14 mouse cellular contexts compared by ENCODE assay signal in the genomic region with DNA sequence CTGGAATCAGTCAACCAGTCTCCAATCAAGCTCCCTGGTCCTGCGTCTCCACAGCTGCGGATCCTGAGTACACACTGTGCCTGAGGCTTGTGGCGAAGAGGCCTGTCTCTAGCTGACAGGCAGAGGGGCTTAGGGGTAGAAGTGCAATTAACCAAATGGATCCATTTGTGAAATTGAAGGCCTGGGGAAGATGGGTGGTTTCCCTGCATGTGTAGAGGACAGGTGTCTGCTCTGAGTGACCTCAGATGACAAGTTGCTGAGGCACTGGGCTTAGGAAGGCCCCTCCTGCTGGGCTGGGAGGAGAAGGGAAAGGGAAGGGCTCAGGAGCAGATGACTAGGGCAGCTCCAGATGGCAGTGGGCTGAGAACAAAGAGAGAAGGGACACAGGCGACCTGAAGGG.
DNase-seq lines count a peak whose midpoint lies in the region; ATAC-seq lines count a peak whose summit lies in the region.
"Had no signal": no experiment of that assay in that cellular context is flagged by ENCODE, and none has a peak within 500 bp of the region (broad histone marks: within the 10 kb centered on the region; RNA-seq: fewer than 3 reads in every experiment).

No protein-coding gene starts in this region.

- no peak overlapping the region for H3K4me3 ChIP-seq in hindbrain, embryonic 12.5 days
- no peak overlapping the region for H3K4me3 ChIP-seq in neural tube, embryonic 12.5 days

- peak; percentile 54 for DNase-seq in cerebellum, adult 11-12 months
- no peak for DNase-seq in cerebellum, postnatal 4 days (ENCODE audit: low spot score in 2 of 2)
- peak; percentile 28 for DNase-seq in embryo, embryonic 11 days
- no peak for DNase-seq in gastrocnemius, adult 8-10 months (ENCODE audit: low spot score in 2 of 2)
- no peak for DNase-seq in lung, postnatal 10 days
- DNase-seq in urinary bladder, postnatal 14 days (ENCODE audit: low spot score) = no peak
- DNase-seq: adrenal gland, postnatal 10 days; gastrocnemius, postnatal 14 days; heart, postnatal 14 days; kidney, postnatal 10 days; lung, embryonic 14.5 days; thymus, postnatal 14 days had no signal

- H3K4me2 ChIP-seq in hindbrain, embryonic 12.5 days (replicated peaks) = no peak overlapping the region
- H3K4me2 ChIP-seq in neural tube, embryonic 12.5 days (replicated peaks) = no peak overlapping the region
- H3K4me2 ChIP-seq: lung, embryonic 14.5 days had no signal

- H3K27me3 ChIP-seq in hindbrain, embryonic 12.5 days = no peaks in the 10 kb centered on the region
- no peaks in the 10 kb centered on the region for H3K27me3 ChIP-seq in neural tube, embryonic 12.5 days (replicated peaks)

- H3K9me3 ChIP-seq in hindbrain, embryonic 12.5 days (replicated peaks) = no peaks in the 10 kb centered on the region
- no peaks in the 10 kb centered on the region for H3K9me3 ChIP-seq in neural tube, embryonic 12.5 days

- 0 out of 2 replicates have a peak, but pooled peaks cover 7% of the 10 kb centered on the region for H3K36me3 ChIP-seq in hindbrain, embryonic 12.5 days
- H3K36me3 ChIP-seq in neural tube, embryonic 12.5 days = peaks cover 7% of the 10 kb centered on the region; the same call in 1 of the 2 replicates

- peak; percentile 67 for ATAC-seq in hindbrain, embryonic 12.5 days (ENCODE audit: low FRiP score)
- peak; percentile 50 for ATAC-seq in neural tube, embryonic 12.5 days (ENCODE audit: low FRiP score, low read depth)

- peaks cover 40% of the 10 kb centered on the region for H3K4me1 ChIP-seq in hindbrain, embryonic 12.5 days
- H3K4me1 ChIP-seq in neural tube, embryonic 12.5 days = peaks cover 29% of the 10 kb centered on the region

- 17% methylated on average over 4 of the region's 4 CpGs for WGBS in hindbrain, embryonic 12.5 days
- WGBS in neural tube, embryonic 12.5 days = 20% methylated on average over 4 of the region's 4 CpGs

- H3K9ac ChIP-seq in hindbrain, embryonic 12.5 days = no peak overlapping the region
- no peak overlapping the region for H3K9ac ChIP-seq in neural tube, embryonic 12.5 days
- H3K9ac ChIP-seq: lung, embryonic 14.5 days had no signal

- peak overlapping the region; percentile 87 for H3K27ac ChIP-seq in hindbrain, embryonic 12.5 days
- H3K27ac ChIP-seq in neural tube, embryonic 12.5 days = peak overlapping the region; percentile 28

Comparison
In these comparisons a context has a peak if more than half of its experiments do, and no peak if none do; other contexts are left out.
1. DNase-seq: peak in cerebellum, adult 11-12 months (single experiment) and embryo, embryonic 11 days (single experiment); none in cerebellum, postnatal 4 days (0 of 2), gastrocnemius, adult 8-10 months (0 of 2), lung, postnatal 10 days (single experiment) and urinary bladder, postnatal 14 days (single experiment).